Mouse (Mus musculus): ENCODE results near the gene Ipo11. TPM values are rescaled to one million over a fixed set of nuclear protein-coding genes. Genes with fewer than 3 reads are reported as not detected.

The Ipo11 gene
- polyA plus RNA-seq, 1 experiment from 2014 or later = 41.1 TPM

- no peaks in the 10 kb centered on the region for H3K4me1 ChIP-seq (ENCODE audit: control insufficient read depth, insufficient read depth, low read length)
- no peak overlapping the region for H3K27ac ChIP-seq (ENCODE audit: low read length)
- H3K4me2 ChIP-seq (ENCODE audit: low read length) = no peak overlapping the region
- no peak overlapping the region for H3K4me3 ChIP-seq (ENCODE audit: low read depth, low read length)
- no peak for ATAC-seq
- H3K27me3 ChIP-seq (ENCODE audit: control insufficient read depth, insufficient read depth, low read depth, low read length) = no peaks in the 10 kb centered on the region
- no peak overlapping the region for H3K9ac ChIP-seq (ENCODE audit: low read depth, low read length)
- H3K36me3 ChIP-seq (ENCODE audit: control insufficient read depth, insufficient read depth, low read length) = peaks cover 4% of the 10 kb centered on the region; the same call in 1 of the 2 replicates
- no peaks in the 10 kb centered on the region for H3K9me3 ChIP-seq (replicated peaks; ENCODE audit: control insufficient read depth, low read length, poor library complexity, severe bottlenecking)
- 93% methylated on average over 4 of the region's 4 CpGs for WGBS
Measured at GRCm38 (mm10) chr13:106884249-106884648, 52.5 kb downstream of the Ipo11 start.

GRCm38 (mm10) chr13:106876278-106876677, 60.5 kb downstream of the Ipo11 start:
- Histone ChIP-seq H3K4me2 (ENCODE audit: low read length) (no peak overlapping the region), H3K4me3 (ENCODE audit: low read depth, low read length) (no peak overlapping the region), H3K9me3 (replicated peaks; ENCODE audit: control insufficient read depth, low read length, poor library complexity, severe bottlenecking) (no peaks in the 10 kb centered on the region), H3K36me3 (ENCODE audit: control insufficient read depth, insufficient read depth, low read length) (peaks cover 9% of the 10 kb centered on the region), H3K27ac (ENCODE audit: low read length) (no peak overlapping the region), H3K27me3 (ENCODE audit: control insufficient read depth, insufficient read depth, low read depth, low read length) (no peaks in the 10 kb centered on the region), H3K4me1 (ENCODE audit: control insufficient read depth, insufficient read depth, low read length) (no peaks in the 10 kb centered on the region), H3K9ac (ENCODE audit: low read depth, low read length) (no peak overlapping the region)
- 97% methylated on average over 1 of the region's 1 CpGs for WGBS
- ATAC-seq = no peak

GRCm38 (mm10) chr13:106865547-106865946, 71.2 kb downstream of the Ipo11 start:
- Histone ChIP-seq H3K27ac (ENCODE audit: low read length) (no peak overlapping the region), H3K4me1 (ENCODE audit: control insufficient read depth, insufficient read depth, low read length) (no peaks in the 10 kb centered on the region), H3K9ac (ENCODE audit: low read depth, low read length) (no peak overlapping the region), H3K4me3 (ENCODE audit: low read depth, low read length) (no peak overlapping the region), H3K36me3 (ENCODE audit: control insufficient read depth, insufficient read depth, low read length) (peaks cover 13% of the 10 kb centered on the region), H3K4me2 (ENCODE audit: low read length) (no peak overlapping the region), H3K27me3 (ENCODE audit: control insufficient read depth, insufficient read depth, low read depth, low read length) (no peaks in the 10 kb centered on the region), H3K9me3 (replicated peaks; ENCODE audit: control insufficient read depth, low read length, poor library complexity, severe bottlenecking) (no peaks in the 10 kb centered on the region)
- 86% methylated on average over 2 of the region's 2 CpGs for WGBS
- no peak for ATAC-seq

- WGBS = 96% methylated on average over 5 of the region's 5 CpGs
- H3K4me2 ChIP-seq (ENCODE audit: low read length) = no peak overlapping the region
- no peak for ATAC-seq
- H3K27me3 ChIP-seq (ENCODE audit: control insufficient read depth, insufficient read depth, low read depth, low read length) = no peaks in the 10 kb centered on the region
- H3K4me3 ChIP-seq (ENCODE audit: low read depth, low read length) = no peak overlapping the region
- peaks cover 2% of the 10 kb centered on the region for H3K36me3 ChIP-seq (ENCODE audit: control insufficient read depth, insufficient read depth, low read length)
- no peak overlapping the region for H3K27ac ChIP-seq (ENCODE audit: low read length)
- no peaks in the 10 kb centered on the region for H3K9me3 ChIP-seq (replicated peaks; ENCODE audit: control insufficient read depth, low read length, poor library complexity, severe bottlenecking)
- no peak overlapping the region for H3K9ac ChIP-seq (ENCODE audit: low read depth, low read length)
- no peaks in the 10 kb centered on the region for H3K4me1 ChIP-seq (ENCODE audit: control insufficient read depth, insufficient read depth, low read length)
Measured at GRCm38 (mm10) chr13:106858779-106859178, 78.0 kb downstream of the Ipo11 start.

GRCm38 (mm10) chr13:106856556-106856955, 80.2 kb downstream of the Ipo11 start:
- H3K9ac ChIP-seq (ENCODE audit: low read depth, low read length) = no peak overlapping the region
- no peaks in the 10 kb centered on the region for H3K27me3 ChIP-seq (ENCODE audit: control insufficient read depth, insufficient read depth, low read depth, low read length)
- H3K9me3 ChIP-seq (replicated peaks; ENCODE audit: control insufficient read depth, low read length, poor library complexity, severe bottlenecking) = no peaks in the 10 kb centered on the region
- no peak overlapping the region for H3K27ac ChIP-seq (ENCODE audit: low read length)
- no peak overlapping the region for H3K4me2 ChIP-seq (ENCODE audit: low read length)
- WGBS = 67% methylated on average over 3 of the region's 3 CpGs
- no peaks in the 10 kb centered on the region for H3K4me1 ChIP-seq (ENCODE audit: control insufficient read depth, insufficient read depth, low read length)
- ATAC-seq = no peak
- H3K4me3 ChIP-seq (ENCODE audit: low read depth, low read length) = no peak overlapping the region
- peaks cover 2% of the 10 kb centered on the region for H3K36me3 ChIP-seq (ENCODE audit: control insufficient read depth, insufficient read depth, low read length)

GRCm38 (mm10) chr13:106847534-106847933, 89.2 kb downstream of the Ipo11 start:
- Histone ChIP-seq H3K4me2 (ENCODE audit: low read length) (no peak overlapping the region), H3K4me3 (ENCODE audit: low read depth, low read length) (no peak overlapping the region), H3K9ac (ENCODE audit: low read depth, low read length) (no peak overlapping the region), H3K27me3 (ENCODE audit: control insufficient read depth, insufficient read depth, low read depth, low read length) (no peaks in the 10 kb centered on the region), H3K36me3 (ENCODE audit: control insufficient read depth, insufficient read depth, low read length) (no peaks in the 10 kb centered on the region), H3K4me1 (ENCODE audit: control insufficient read depth, insufficient read depth, low read length) (no peaks in the 10 kb centered on the region), H3K27ac (ENCODE audit: low read length) (no peak overlapping the region), H3K9me3 (replicated peaks; ENCODE audit: control insufficient read depth, low read length, poor library complexity, severe bottlenecking) (no peaks in the 10 kb centered on the region)
- ATAC-seq = no peak

- Histone ChIP-seq H3K27me3 (ENCODE audit: control insufficient read depth, insufficient read depth, low read depth, low read length) (no peaks in the 10 kb centered on the region), H3K4me2 (ENCODE audit: low read length) (no peak overlapping the region), H3K4me1 (ENCODE audit: control insufficient read depth, insufficient read depth, low read length) (no peaks in the 10 kb centered on the region), H3K9ac (ENCODE audit: low read depth, low read length) (no peak overlapping the region), H3K4me3 (ENCODE audit: low read depth, low read length) (no peak overlapping the region), H3K36me3 (ENCODE audit: control insufficient read depth, insufficient read depth, low read length) (0 out of 2 replicates have a peak, but pooled peaks cover 2% of the 10 kb centered on the region), H3K9me3 (replicated peaks; ENCODE audit: control insufficient read depth, low read length, poor library complexity, severe bottlenecking) (no peaks in the 10 kb centered on the region), H3K27ac (ENCODE audit: low read length) (no peak overlapping the region)
- WGBS = 89% methylated on average over 3 of the region's 3 CpGs
- no peak for ATAC-seq
Measured at GRCm38 (mm10) chr13:106844928-106845327, 91.8 kb downstream of the Ipo11 start.

GRCm38 (mm10) chr13:106842542-106842941, 94.2 kb downstream of the Ipo11 start:
- ATAC-seq = no peak
- no peaks in the 10 kb centered on the region for H3K4me1 ChIP-seq (ENCODE audit: control insufficient read depth, insufficient read depth, low read length)
- WGBS = 86% methylated on average over 4 of the region's 4 CpGs

GRCm38 (mm10) chr13:106838778-106839177, 98.0 kb downstream of the Ipo11 start:
- no peak overlapping the region for H3K4me3 ChIP-seq (ENCODE audit: low read depth, low read length)
- H3K9me3 ChIP-seq (replicated peaks; ENCODE audit: control insufficient read depth, low read length, poor library complexity, severe bottlenecking) = no peaks in the 10 kb centered on the region
- H3K27me3 ChIP-seq (ENCODE audit: control insufficient read depth, insufficient read depth, low read depth, low read length) = no peaks in the 10 kb centered on the region
- ATAC-seq = no peak
- H3K9ac ChIP-seq (ENCODE audit: low read depth, low read length) = no peak overlapping the region
- no peak overlapping the region for H3K27ac ChIP-seq (ENCODE audit: low read length)
- peaks cover 3% of the 10 kb centered on the region; the same call in 1 of the 2 replicates for H3K4me1 ChIP-seq (ENCODE audit: control insufficient read depth, insufficient read depth, low read length)
- H3K4me2 ChIP-seq (ENCODE audit: low read length) = no peak overlapping the region
- H3K36me3 ChIP-seq (ENCODE audit: control insufficient read depth, insufficient read depth, low read length) = 0 out of 2 replicates have a peak, but pooled peaks cover 5% of the 10 kb centered on the region
- 97% methylated on average over 3 of the region's 3 CpGs for WGBS

More at GRCm38 (mm10) chr13:106842542-106842941, 94.2 kb downstream of the Ipo11 start:
- Histone ChIP-seq H3K9me3 (replicated peaks; ENCODE audit: control insufficient read depth, low read length, poor library complexity, severe bottlenecking) (no peaks in the 10 kb centered on the region), H3K9ac (ENCODE audit: low read depth, low read length) (no peak overlapping the region), H3K27me3 (ENCODE audit: control insufficient read depth, insufficient read depth, low read depth, low read length) (no peaks in the 10 kb centered on the region), H3K27ac (ENCODE audit: low read length) (no peak overlapping the region), H3K4me3 (ENCODE audit: low read depth, low read length) (no peak overlapping the region), H3K4me2 (ENCODE audit: low read length) (no peak overlapping the region), H3K36me3 (ENCODE audit: control insufficient read depth, insufficient read depth, low read length) (0 out of 2 replicates have a peak, but pooled peaks cover 5% of the 10 kb centered on the region)

Measured in midbrain, embryonic 16.5 days (tissue).